Mouse (Mus musculus) ES-E14 (cell line): ENCODE measurements around the gene Ltbp3. TPM values are rescaled to one million over a fixed set of nuclear protein-coding genes. Genes with fewer than 3 reads are reported as not detected.

ENCODE experiments used
- DNase-seq: peaks from one replicate; pipeline ENCODE4 v3.0.0-alpha.2; 2013; ENCODE audit warnings: low read depth, low spot score
- H3K27ac ChIP-seq: 2 replicates; pipeline ENCODE4 v1.5.1; 2012; ENCODE audit warnings: low read depth, mild to moderate bottlenecking, low read length, moderate library complexity, mixed read lengths; ENCODE audit not compliant: poor library complexity, insufficient read depth, severe bottlenecking
- H3K36me3 ChIP-seq: 2 replicates; pipeline ENCODE4 v1.6.1; 2012; ENCODE audit warnings: mild to moderate bottlenecking, low read length, moderate library complexity, mixed read lengths; ENCODE audit not compliant: control insufficient read depth, poor library complexity, insufficient read depth, severe bottlenecking
- H3K4me1 ChIP-seq, 2 experiments: fragments of 150-350 bp in 1 of 2; sonication (generic) in 1 of 2; 2 replicates each; pipeline ENCODE4 v1.6.1; 2012; ENCODE audit warnings: low read length in 2 of 2, mild to moderate bottlenecking in 1 of 2, mixed read lengths in 1 of 2; ENCODE audit not compliant: control insufficient read depth in 2 of 2, insufficient read depth in 2 of 2, poor library complexity in 1 of 2
- H3K4me3 ChIP-seq, 2 experiments: fragments of 150-350 bp in 1 of 2; sonication (generic) in 1 of 2; 2 replicates each; pipeline ENCODE4 v1.5.1; 2012; ENCODE audit warnings: low read length in 2 of 2, low read depth in 1 of 2, mild to moderate bottlenecking in 1 of 2, mixed read lengths in 1 of 2; ENCODE audit not compliant: insufficient read depth in 1 of 2, poor library complexity in 1 of 2, severe bottlenecking in 1 of 2
- H3K9ac ChIP-seq: 2 replicates; pipeline ENCODE4 v1.6.1; 2012; ENCODE audit warnings: low read depth, mild to moderate bottlenecking, low read length, mixed read lengths; ENCODE audit not compliant: poor library complexity, insufficient read depth, severe bottlenecking
- H3K9me3 ChIP-seq: fragments of 150-350 bp; sonication (generic); 2 replicates; pipeline ENCODE4 v1.6.1; 2012; ENCODE audit warnings: low read depth, mild to moderate bottlenecking, low read length; ENCODE audit not compliant: control insufficient read depth, insufficient read depth
- CHD2 ChIP-seq: IDR thresholded peaks from 2 replicates; pipeline ENCODE4 v1.6.1; 2014; ENCODE audit warnings: mild to moderate bottlenecking, low read depth, low read length, inconsistent platforms
- HCFC1 ChIP-seq: IDR thresholded peaks from 2 replicates; pipeline ENCODE4 v1.6.1; 2012; ENCODE audit warnings: low read length, inconsistent platforms, borderline replicate concordance; ENCODE audit not compliant: insufficient read depth
- MAFK ChIP-seq: IDR thresholded peaks from 2 replicates; pipeline ENCODE4 v1.6.1; 2014; ENCODE audit warnings: mild to moderate bottlenecking, low read depth, low read length, inconsistent platforms; ENCODE audit not compliant: insufficient read depth
- ZC3H11A ChIP-seq: IDR thresholded peaks from 2 replicates; pipeline ENCODE4 v1.6.1; 2012; ENCODE audit warnings: low read depth, mild to moderate bottlenecking, inconsistent platforms, low read length, borderline replicate concordance
- ZNF384 ChIP-seq: IDR thresholded peaks from 2 replicates; pipeline ENCODE4 v1.6.1; 2012; ENCODE audit warnings: low read depth, low read length, inconsistent platforms
- in situ Hi-C, 2 experiments: fragments of 600-800 bp; cut with MboI; formaldehyde crosslinking; loops; one replicate each; pipeline ENCODE4 v1.15.1; 2025; ENCODE audit warnings: low sequenced_read_pairs in 2 of 2, inconsistent platforms in 1 of 2; ENCODE audit not compliant: unreplicated experiment in 2 of 2
- total RNA-seq: library from RNA; depleted of rRNA; stranded (reverse); fragments of 300-350 nt; gene quantifications from 2 replicates; pipeline ENCODE4 v1.2.3, GENCODE M21; 2012

Gene Ltbp3
- total RNA-seq, 1 experiment = 7.0 TPM

- in situ Hi-C loops = loop anchor here in 1 of 2 experiments (5.0 kb wide), 1 partner anchor 92 kb away; the partner anchor contains the start of genes Frmd8 and Slc25a45
- Histone ChIP-seq H3K36me3 (no peaks in the 10 kb centered on the region), H3K27ac (no peak overlapping the region), H3K4me3 (no peak overlapping the region), H3K4me1 (no peaks in the 10 kb centered on the region; a peak in 1 of 4 replicates), H3K9ac (no peak overlapping the region), H3K9me3 (no peaks in the 10 kb centered on the region)
- TF ChIP-seq CHD2 (no peak), HCFC1 (no peak), MAFK (no peak), ZNF384 (no peak), ZC3H11A (no peak)
- DNase-seq = no peak
These were observed 44.4 kb downstream of the Ltbp3 start for GRCm38 (mm10) chr19:5784958-5785577.

- no peak overlapping the region for H3K4me3 ChIP-seq
- in situ Hi-C loops = loop anchor here in 1 of 2 experiments (5.0 kb wide), 1 partner anchor 91 kb away; the partner anchor contains the start of genes Frmd8 and Slc25a45
These were observed 45.9 kb downstream of the Ltbp3 start for GRCm38 (mm10) chr19:5786441-5787114.

GRCm38 (mm10) chr19:5787128-5787635 is 46.5 kb downstream of the Ltbp3 start:
- no peak overlapping the region; the same call in 1 of the 2 replicates for H3K27ac ChIP-seq
- no peaks in the 10 kb centered on the region; a peak in 1 of 4 replicates for H3K4me1 ChIP-seq
- H3K9me3 ChIP-seq = no peaks in the 10 kb centered on the region
- H3K36me3 ChIP-seq = no peaks in the 10 kb centered on the region
- in situ Hi-C loops = loop anchor here in 1 of 2 experiments (5.0 kb wide), 1 partner anchor 90 kb away; the partner anchor contains the start of genes Frmd8 and Slc25a45
- H3K4me3 ChIP-seq = no peak overlapping the region
- H3K9ac ChIP-seq = peak overlapping the region; percentile 8; the same call in 1 of the 2 replicates
- no peak for DNase-seq
- TF ChIP-seq ZC3H11A (peak; percentile 91), CHD2 (no peak), HCFC1 (no peak), MAFK (0 out of 2 replicates have a peak, but pooled peaks have one; percentile 14), ZNF384 (no peak)

More at GRCm38 (mm10) chr19:5786441-5787114, 45.9 kb downstream of the Ltbp3 start:
- H3K9ac ChIP-seq = no peak overlapping the region
- no peak for TF ChIP-seq ZNF384
- peak; percentile 68; the same call in 1 of the 2 replicates for TF ChIP-seq ZC3H11A
- H3K27ac ChIP-seq = no peak overlapping the region
- no peaks in the 10 kb centered on the region for H3K36me3 ChIP-seq
- no peaks in the 10 kb centered on the region for H3K9me3 ChIP-seq
- no peaks in the 10 kb centered on the region; a peak in 1 of 4 replicates for H3K4me1 ChIP-seq
- no peak for DNase-seq

DNA sequence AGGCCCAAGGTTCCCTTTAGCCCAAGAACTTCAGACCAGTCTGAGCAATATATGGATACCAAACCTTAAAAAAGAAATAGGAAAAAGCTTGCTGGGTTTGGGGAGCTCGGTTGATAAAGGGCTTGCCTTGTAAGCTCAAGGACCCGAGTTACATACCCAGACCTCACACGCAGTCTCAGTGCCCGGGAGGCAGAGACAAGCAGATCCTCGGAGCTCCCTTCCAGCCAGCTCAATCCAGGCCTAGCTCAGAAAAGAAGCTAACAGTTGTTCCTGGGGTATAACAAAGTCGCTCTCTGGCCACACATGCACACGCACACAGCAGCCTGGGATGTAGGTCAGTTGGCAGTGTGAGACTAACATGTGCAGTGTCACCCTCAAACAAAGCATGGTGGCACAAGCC is 47.2 kb downstream of the Ltbp3 start:
- Histone ChIP-seq H3K36me3 (no peaks in the 10 kb centered on the region), H3K9me3 (no peaks in the 10 kb centered on the region), H3K9ac (no peak overlapping the region), H3K27ac (no peak overlapping the region), H3K4me3 (no peak overlapping the region), H3K4me1 (no peaks in the 10 kb centered on the region; a peak in 1 of 4 replicates)
- in situ Hi-C loops = loop anchor here in 1 of 2 experiments (5.0 kb wide), 1 partner anchor 89 kb away; the partner anchor contains the start of genes Frmd8 and Slc25a45
- TF ChIP-seq HCFC1 (no peak), ZC3H11A (no peak), MAFK (no peak), CHD2 (no peak), ZNF384 (no peak)
- DNase-seq = no peak
